Mouse (Mus musculus): ENCODE data around the gene Shtn1. TPM values are rescaled to one million over a fixed set of nuclear protein-coding genes. Genes with fewer than 3 reads are reported as not detected.
A peak's percentile ranks its signal among the peaks of the same experiment; 100 is the strongest.

The Shtn1 gene
- polyA plus RNA-seq (2015; fragmentation: Nextera tagmentation; extraction: Ambion mirVana) = 11.5 and 12.6 TPM in 2 replicates

GRCm38 (mm10) chr19:59075472-59076101 is at the start of gene Shtn1:
Shtn1 (minus strand) TSS chr19:59076100.
- H3K4me1 ChIP-seq (ENCODE audit: control insufficient read depth, insufficient read depth, low read length) = no peaks in the 10 kb centered on the region
- peak within 1 kb of the TSS; percentile 63 for H3K4me3 ChIP-seq (replicated peaks; ENCODE audit: low read length)
- peak; percentile 93 for ATAC-seq (ENCODE audit: insufficient read depth, low FRiP score)
- H3K9ac ChIP-seq (ENCODE audit: low read length) = peak within 1 kb of the TSS; percentile 79
- H3K36me3 ChIP-seq (ENCODE audit: control insufficient read depth, insufficient read depth, low read length) = no peaks in the 10 kb centered on the region
- peaks cover 11% of the 10 kb centered on the region; the same call in 1 of the 2 replicates for H3K27me3 ChIP-seq (ENCODE audit: control insufficient read depth, insufficient read depth, low read length)
- H3K9me3 ChIP-seq (replicated peaks; ENCODE audit: control insufficient read depth, low read length) = no peaks in the 10 kb centered on the region
- peak within 1 kb of the TSS; percentile 38 for H3K27ac ChIP-seq (ENCODE audit: low read length)
- WGBS = 1% methylated on average over 46 of the region's 46 CpGs
- H3K4me2 ChIP-seq (ENCODE audit: low read depth, low read length) = peak within 1 kb of the TSS; percentile 74

- Histone ChIP-seq H3K4me2 (ENCODE audit: low read depth, low read length) (peak overlapping the region; percentile 49), H3K27me3 (ENCODE audit: control insufficient read depth, insufficient read depth, low read length) (no peaks in the 10 kb centered on the region), H3K36me3 (ENCODE audit: control insufficient read depth, insufficient read depth, low read length) (no peaks in the 10 kb centered on the region), H3K9me3 (replicated peaks; ENCODE audit: control insufficient read depth, low read length) (no peaks in the 10 kb centered on the region), H3K4me3 (replicated peaks; ENCODE audit: low read length) (peak overlapping the region; percentile 36), H3K27ac (ENCODE audit: low read length) (no peak overlapping the region), H3K4me1 (ENCODE audit: control insufficient read depth, insufficient read depth, low read length) (no peaks in the 10 kb centered on the region), H3K9ac (ENCODE audit: low read length) (peak overlapping the region; percentile 43; the same call in 1 of the 2 replicates)
- ATAC-seq (ENCODE audit: insufficient read depth, low FRiP score) = no peak
- 45% methylated on average over 4 of the region's 4 CpGs for WGBS
These were observed 38.3 kb upstream of the Shtn1 start for GRCm38 (mm10) chr19:59114152-59114551.

GRCm38 (mm10) chr19:59109937-59110336 is 34.0 kb upstream of the Shtn1 start:
- no peak for ATAC-seq (ENCODE audit: insufficient read depth, low FRiP score)
- 52% methylated on average over 1 of the region's 1 CpGs for WGBS

GRCm38 (mm10) chr19:59098315-59098714 is 22.4 kb upstream of the Shtn1 start:
- Histone ChIP-seq H3K27me3 (ENCODE audit: control insufficient read depth, insufficient read depth, low read length) (no peaks in the 10 kb centered on the region), H3K36me3 (ENCODE audit: control insufficient read depth, insufficient read depth, low read length) (no peaks in the 10 kb centered on the region), H3K4me2 (ENCODE audit: low read depth, low read length) (no peak overlapping the region), H3K9ac (ENCODE audit: low read length) (no peak overlapping the region), H3K4me3 (replicated peaks; ENCODE audit: low read length) (no peak overlapping the region), H3K4me1 (ENCODE audit: control insufficient read depth, insufficient read depth, low read length) (no peaks in the 10 kb centered on the region), H3K27ac (ENCODE audit: low read length) (no peak overlapping the region), H3K9me3 (replicated peaks; ENCODE audit: control insufficient read depth, low read length) (no peaks in the 10 kb centered on the region)
- no peak for ATAC-seq (ENCODE audit: insufficient read depth, low FRiP score)
- WGBS = 57% methylated on average over 1 of the region's 1 CpGs

More at GRCm38 (mm10) chr19:59109937-59110336, 34.0 kb upstream of the Shtn1 start:
- Histone ChIP-seq H3K9me3 (replicated peaks; ENCODE audit: control insufficient read depth, low read length) (no peaks in the 10 kb centered on the region), H3K4me3 (replicated peaks; ENCODE audit: low read length) (no peak overlapping the region), H3K27me3 (ENCODE audit: control insufficient read depth, insufficient read depth, low read length) (no peaks in the 10 kb centered on the region), H3K36me3 (ENCODE audit: control insufficient read depth, insufficient read depth, low read length) (no peaks in the 10 kb centered on the region), H3K4me2 (ENCODE audit: low read depth, low read length) (no peak overlapping the region), H3K27ac (ENCODE audit: low read length) (no peak overlapping the region), H3K4me1 (ENCODE audit: control insufficient read depth, insufficient read depth, low read length) (no peaks in the 10 kb centered on the region), H3K9ac (ENCODE audit: low read length) (no peak overlapping the region)

- 74% methylated on average over 7 of the region's 7 CpGs for WGBS
These were observed 16.4 kb upstream of the Shtn1 start for GRCm38 (mm10) chr19:59092295-59092694.

GRCm38 (mm10) chr19:59090337-59090736 is 14.4 kb upstream of the Shtn1 start:
- Histone ChIP-seq H3K9me3 (replicated peaks; ENCODE audit: control insufficient read depth, low read length) (no peaks in the 10 kb centered on the region), H3K27ac (ENCODE audit: low read length) (no peak overlapping the region), H3K27me3 (ENCODE audit: control insufficient read depth, insufficient read depth, low read length) (no peaks in the 10 kb centered on the region), H3K36me3 (ENCODE audit: control insufficient read depth, insufficient read depth, low read length) (no peaks in the 10 kb centered on the region), H3K4me1 (ENCODE audit: control insufficient read depth, insufficient read depth, low read length) (no peaks in the 10 kb centered on the region), H3K4me2 (ENCODE audit: low read depth, low read length) (no peak overlapping the region), H3K4me3 (replicated peaks; ENCODE audit: low read length) (no peak overlapping the region), H3K9ac (ENCODE audit: low read length) (no peak overlapping the region)
- 64% methylated on average over 1 of the region's 1 CpGs for WGBS
- ATAC-seq (ENCODE audit: insufficient read depth, low FRiP score) = no peak

More at GRCm38 (mm10) chr19:59092295-59092694, 16.4 kb upstream of the Shtn1 start:
- Histone ChIP-seq H3K27ac (ENCODE audit: low read length) (no peak overlapping the region), H3K27me3 (ENCODE audit: control insufficient read depth, insufficient read depth, low read length) (no peaks in the 10 kb centered on the region), H3K36me3 (ENCODE audit: control insufficient read depth, insufficient read depth, low read length) (no peaks in the 10 kb centered on the region), H3K9me3 (replicated peaks; ENCODE audit: control insufficient read depth, low read length) (no peaks in the 10 kb centered on the region), H3K9ac (ENCODE audit: low read length) (no peak overlapping the region), H3K4me3 (replicated peaks; ENCODE audit: low read length) (no peak overlapping the region), H3K4me1 (ENCODE audit: control insufficient read depth, insufficient read depth, low read length) (no peaks in the 10 kb centered on the region), H3K4me2 (ENCODE audit: low read depth, low read length) (no peak overlapping the region)
- no peak for ATAC-seq (ENCODE audit: insufficient read depth, low FRiP score)

GRCm38 (mm10) chr19:59084296-59084695 is 8.4 kb upstream of the Shtn1 start:
- no peak for ATAC-seq (ENCODE audit: insufficient read depth, low FRiP score)
- Histone ChIP-seq H3K9ac (ENCODE audit: low read length) (no peak overlapping the region), H3K4me2 (ENCODE audit: low read depth, low read length) (no peak overlapping the region), H3K27me3 (ENCODE audit: control insufficient read depth, insufficient read depth, low read length) (no peaks in the 10 kb centered on the region), H3K36me3 (ENCODE audit: control insufficient read depth, insufficient read depth, low read length) (no peaks in the 10 kb centered on the region), H3K4me3 (replicated peaks; ENCODE audit: low read length) (no peak overlapping the region), H3K27ac (ENCODE audit: low read length) (no peak overlapping the region), H3K4me1 (ENCODE audit: control insufficient read depth, insufficient read depth, low read length) (no peaks in the 10 kb centered on the region), H3K9me3 (replicated peaks; ENCODE audit: control insufficient read depth, low read length) (no peaks in the 10 kb centered on the region)
- whole genome bisulfite sequencing = 37% methylated on average over 4 of the region's 4 CpGs

GRCm38 (mm10) chr19:59076131-59076530 is 231 bp upstream of the Shtn1 start:
- WGBS = 14% methylated on average over 5 of the region's 5 CpGs
- Histone ChIP-seq H3K4me2 (ENCODE audit: low read depth, low read length) (peak overlapping the region; percentile 74), H3K4me1 (ENCODE audit: control insufficient read depth, insufficient read depth, low read length) (no peaks in the 10 kb centered on the region), H3K27ac (ENCODE audit: low read length) (no peak overlapping the region), H3K36me3 (ENCODE audit: control insufficient read depth, insufficient read depth, low read length) (no peaks in the 10 kb centered on the region), H3K9ac (ENCODE audit: low read length) (no peak overlapping the region), H3K9me3 (replicated peaks; ENCODE audit: control insufficient read depth, low read length) (no peaks in the 10 kb centered on the region), H3K4me3 (replicated peaks; ENCODE audit: low read length) (no peak overlapping the region; the same call in 1 of the 2 replicates), H3K27me3 (ENCODE audit: control insufficient read depth, insufficient read depth, low read length) (peaks cover 11% of the 10 kb centered on the region; the same call in 1 of the 2 replicates)
- ATAC-seq (ENCODE audit: insufficient read depth, low FRiP score) = no peak

- Histone ChIP-seq H3K4me3 (replicated peaks; ENCODE audit: low read length) (peak overlapping the region; percentile 63), H3K4me2 (ENCODE audit: low read depth, low read length) (peak overlapping the region; percentile 74), H3K9ac (ENCODE audit: low read length) (peak overlapping the region; percentile 79), H3K4me1 (ENCODE audit: control insufficient read depth, insufficient read depth, low read length) (no peaks in the 10 kb centered on the region), H3K27ac (ENCODE audit: low read length) (peak overlapping the region; percentile 38), H3K36me3 (ENCODE audit: control insufficient read depth, insufficient read depth, low read length) (no peaks in the 10 kb centered on the region), H3K27me3 (ENCODE audit: control insufficient read depth, insufficient read depth, low read length) (peaks cover 11% of the 10 kb centered on the region; the same call in 1 of the 2 replicates), H3K9me3 (replicated peaks; ENCODE audit: control insufficient read depth, low read length) (no peaks in the 10 kb centered on the region)
- ATAC-seq (ENCODE audit: insufficient read depth, low FRiP score) = peak; percentile 74
- 4% methylated on average over 45 of the region's 46 CpGs for WGBS
These were observed 944 bp downstream of the Shtn1 start for GRCm38 (mm10) chr19:59074841-59075471.

Data from stomach, embryonic 16.5 days (tissue).